Mouse (Mus musculus) liver, embryonic 11.5 days (tissue): ENCODE measurements around the gene BC051019. TPM values are rescaled to one million over a fixed set of nuclear protein-coding genes. Genes with fewer than 3 reads are reported as not detected.

Experiments used
- ATAC-seq: fragments of 200-750 bp; cut with Nextera tagmentation; replicated peaks from 2 replicates; pipeline ENCODE4 v1.8.0; 2017; ENCODE audit warnings: moderate number of reproducible peaks, mild to moderate bottlenecking, moderate TSS enrichment, moderate library complexity; ENCODE audit not compliant: low FRiP score
- DNase-seq: peaks from one replicate; pipeline ENCODE4 v3.0.0-alpha.2; 2017; ENCODE audit warnings: low spot score
- H3K27ac ChIP-seq: fragments of 300-500 bp; sonication (generic); 2 replicates; pipeline ENCODE4 v1.5.1; 2014; ENCODE audit warnings: mild to moderate bottlenecking, low read depth, low read length, control low read depth
- H3K27me3 ChIP-seq: fragments of 300-500 bp; sonication (generic); replicated peaks from 2 replicates; pipeline ENCODE4 v1.6.1; 2014; ENCODE audit warnings: low read length, mixed read lengths; ENCODE audit not compliant: control insufficient read depth, insufficient read depth
- H3K36me3 ChIP-seq: fragments of 300-500 bp; sonication (generic); 2 replicates; pipeline ENCODE4 v1.6.1; 2014; ENCODE audit warnings: mild to moderate bottlenecking, low read length, moderate library complexity, mixed read lengths; ENCODE audit not compliant: control insufficient read depth, insufficient read depth
- H3K4me1 ChIP-seq: fragments of 300-500 bp; sonication (generic); replicated peaks from 2 replicates; pipeline ENCODE4 v1.6.1; 2014; ENCODE audit warnings: low read length, mixed read lengths; ENCODE audit not compliant: control insufficient read depth, insufficient read depth
- H3K4me2 ChIP-seq: fragments of 300-500 bp; sonication (generic); 2 replicates; pipeline ENCODE4 v1.6.1; 2014; ENCODE audit warnings: mild to moderate bottlenecking, control low read depth, moderate library complexity
- H3K4me3 ChIP-seq: fragments of 300-500 bp; sonication (generic); 2 replicates; pipeline ENCODE4 v1.5.1; 2014; ENCODE audit warnings: low read depth, low read length, control low read depth
- H3K9ac ChIP-seq: fragments of 300-500 bp; sonication (generic); 2 replicates; pipeline ENCODE4 v1.6.1; 2014; ENCODE audit warnings: low read depth, low read length, control low read depth
- H3K9me3 ChIP-seq: fragments of 300-500 bp; sonication (generic); 2 replicates; pipeline ENCODE4 v1.6.1; 2016; ENCODE audit warnings: low read length, inconsistent platforms, mixed read lengths; ENCODE audit not compliant: control insufficient read depth
- WGBS: fragments of 180-500 bp; shearing (Covaris S2); extraction: QIAGEN DNeasy Blood & Tissue Kit; methylation state at CpG from one replicate; pipeline ENCODE4 v1.1.7; 2014; 5-methylcytosine and 5-hydroxymethylcytosine counted together
- polyA plus RNA-seq: library from polyadenylated mRNA; unstranded; fragments of >200 nt; fragmentation: Nextera tagmentation; extraction: Ambion mirVana; gene quantifications from 2 replicates; pipeline ENCODE4 v1.2.1, GENCODE M21; 2014

Gene BC051019
- polyA plus RNA-seq, 1 experiment from 2014 or later, result 0.47 TPM

- DNase-seq (no peak), ATAC-seq (peak; percentile 22)
- Histone ChIP-seq H3K9me3 (no peaks in the 10 kb centered on the region), H3K9ac (peak overlapping the region; percentile 87), H3K4me2 (peak overlapping the region; percentile 92), H3K4me3 (peak overlapping the region; percentile 76), H3K27me3 (no peaks in the 10 kb centered on the region), H3K27ac (peak overlapping the region; percentile 67), H3K36me3 (no peaks in the 10 kb centered on the region), H3K4me1 (peaks cover 7% of the 10 kb centered on the region; the same call in 1 of the 2 replicates)
- WGBS, result 3% methylated on average over 13 of the region's 13 CpGs
Observed at GRCm38 (mm10) chr7:109751427-109752007, 27.9 kb upstream of the BC051019 start.

DNA sequence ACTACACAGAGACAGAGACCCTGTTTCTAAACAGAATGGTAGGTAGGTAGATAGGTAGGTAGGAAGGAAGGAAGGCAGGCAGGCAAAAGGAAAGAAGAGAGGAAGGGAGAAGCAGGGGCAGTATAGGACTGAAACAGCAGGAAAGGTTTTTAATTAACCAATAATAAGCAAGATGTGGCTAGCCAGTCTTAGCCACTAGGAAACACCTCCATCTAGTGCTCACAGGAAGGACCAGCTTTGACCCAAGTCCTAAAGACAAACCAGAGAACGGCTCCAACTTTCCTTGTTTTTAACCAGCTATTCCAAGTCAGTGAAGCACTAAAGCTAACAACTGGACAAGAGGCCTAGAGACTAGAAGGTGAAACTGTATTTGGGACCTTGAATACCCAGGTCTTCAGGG, 24.1 kb upstream of the BC051019 start:
- Histone ChIP-seq H3K9ac (no peak overlapping the region), H3K4me1 (peaks cover 4% of the 10 kb centered on the region; the same call in 1 of the 2 replicates), H3K4me2 (no peak overlapping the region), H3K36me3 (peaks cover 4% of the 10 kb centered on the region; the same call in 1 of the 2 replicates), H3K9me3 (no peaks in the 10 kb centered on the region), H3K27ac (no peak overlapping the region), H3K27me3 (no peaks in the 10 kb centered on the region), H3K4me3 (no peak overlapping the region)
- WGBS, result 68% methylated on average over 1 of the region's 1 CpGs
- ATAC-seq (no peak), DNase-seq (no peak)

DNA sequence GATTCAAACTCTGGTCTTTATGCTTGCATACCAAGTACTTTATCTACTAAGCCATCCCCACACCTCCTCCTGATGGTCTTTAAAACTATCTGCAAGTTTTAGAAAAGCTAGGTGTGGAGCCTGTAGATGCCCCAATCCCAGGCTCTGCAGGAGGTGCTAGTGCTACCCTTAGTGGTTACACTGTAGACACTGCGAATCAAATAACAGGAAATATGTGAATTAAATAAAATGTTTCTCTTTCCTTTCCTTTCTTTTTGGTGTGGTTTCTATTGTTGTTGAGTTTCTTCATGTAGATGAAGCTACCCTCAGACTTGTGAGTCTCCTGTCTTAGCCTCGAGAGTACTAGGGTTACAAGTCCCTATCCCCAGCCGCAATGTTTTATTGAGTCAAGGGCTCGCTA, 18.1 kb upstream of the BC051019 start:
- no peak for ATAC-seq
- Histone ChIP-seq H3K4me1 (no peaks in the 10 kb centered on the region), H3K4me2 (no peak overlapping the region), H3K9me3 (no peaks in the 10 kb centered on the region), H3K4me3 (no peak overlapping the region), H3K27ac (no peak overlapping the region), H3K36me3 (peaks cover 4% of the 10 kb centered on the region; the same call in 1 of the 2 replicates), H3K9ac (no peak overlapping the region), H3K27me3 (no peaks in the 10 kb centered on the region)
- DNase-seq, result no peak
- WGBS, result 84% methylated on average over 4 of the region's 4 CpGs

DNA sequence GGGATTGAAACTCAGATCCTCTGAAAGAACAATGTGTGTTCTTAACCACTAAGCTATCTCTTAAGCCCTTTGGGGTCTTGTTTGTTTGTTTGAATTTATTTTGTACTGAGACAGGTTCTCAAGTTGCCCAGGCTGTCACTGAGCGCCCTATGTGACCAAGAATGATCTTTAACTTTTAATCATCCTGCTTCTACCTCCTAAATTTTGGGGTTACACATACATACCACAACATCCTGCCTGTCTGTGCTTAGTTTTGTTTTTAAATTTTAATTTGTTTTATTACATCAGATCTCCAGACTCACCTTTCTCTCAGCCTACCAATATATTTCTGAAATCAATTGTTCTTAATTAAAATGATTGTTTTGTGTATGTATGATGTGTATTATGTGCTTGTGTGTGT, 17.4 kb upstream of the BC051019 start:
- DNase-seq (no peak), ATAC-seq (no peak)
- H3K9me3 ChIP-seq, result no peaks in the 10 kb centered on the region
- no peaks in the 10 kb centered on the region for H3K27me3 ChIP-seq
- H3K9ac ChIP-seq, result no peak overlapping the region
- H3K4me1 ChIP-seq, result no peaks in the 10 kb centered on the region
- no peak overlapping the region for H3K4me3 ChIP-seq
- no peak overlapping the region for H3K27ac ChIP-seq
- no peak overlapping the region for H3K4me2 ChIP-seq
- H3K36me3 ChIP-seq, result peaks cover 5% of the 10 kb centered on the region
- 84% methylated on average over 1 of the region's 1 CpGs for WGBS

DNA sequence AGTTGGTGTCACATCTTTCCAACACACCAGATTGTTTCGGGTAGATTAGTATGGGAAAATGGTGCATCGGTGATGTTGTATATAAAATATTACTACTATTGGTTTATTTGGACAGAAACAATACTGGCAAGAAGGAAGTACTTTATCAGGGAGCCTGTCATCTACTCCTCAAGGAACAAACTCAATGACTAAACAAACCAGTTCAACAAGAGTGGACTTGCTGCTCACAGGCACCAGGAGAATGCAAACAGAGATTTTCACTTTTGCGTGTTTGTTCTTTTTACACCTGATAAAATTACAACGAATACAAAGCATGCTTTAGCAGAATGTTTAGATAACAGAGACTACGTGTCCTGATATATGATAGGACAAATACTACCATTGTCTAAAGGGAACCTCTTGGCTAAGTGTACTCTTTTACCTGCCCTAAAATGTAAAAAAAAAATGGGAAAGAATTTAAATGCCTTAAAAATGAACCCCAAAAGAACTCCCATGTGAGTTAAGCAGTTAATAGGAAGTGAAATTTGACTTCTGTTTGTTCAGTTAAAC, 16.2 kb upstream of the BC051019 start:
- ATAC-seq (no peak), DNase-seq (no peak)
- H3K4me2 ChIP-seq, result no peak overlapping the region
- no peak overlapping the region for H3K27ac ChIP-seq
- H3K4me1 ChIP-seq, result no peaks in the 10 kb centered on the region
- no peak overlapping the region for H3K9ac ChIP-seq
- no peaks in the 10 kb centered on the region for H3K9me3 ChIP-seq
- WGBS, result 79% methylated on average over 5 of the region's 5 CpGs
- peaks cover 4% of the 10 kb centered on the region for H3K36me3 ChIP-seq
- H3K27me3 ChIP-seq, result no peaks in the 10 kb centered on the region
- no peak overlapping the region for H3K4me3 ChIP-seq

DNA sequence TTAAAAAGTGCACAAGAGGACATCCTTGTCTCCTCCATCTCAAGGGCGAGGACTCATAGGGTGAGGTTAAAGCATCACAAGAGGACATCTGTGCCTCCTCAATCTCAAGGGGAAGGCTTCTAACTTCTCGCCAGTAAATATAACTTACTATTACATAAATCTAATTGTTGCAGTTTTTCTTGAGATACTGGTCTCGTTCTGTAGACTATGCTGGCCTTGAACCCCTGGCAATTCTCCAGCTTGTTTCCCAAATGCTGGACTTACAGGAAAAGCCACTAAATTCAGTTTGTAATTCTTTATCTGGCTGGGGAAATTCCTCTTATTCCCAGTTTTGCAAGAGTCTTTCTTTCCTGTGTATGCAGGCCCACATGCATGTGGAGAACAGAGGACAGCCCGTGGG, 11.2 kb upstream of the BC051019 start:
- no peak overlapping the region for H3K27ac ChIP-seq
- H3K9ac ChIP-seq, result no peak overlapping the region
- H3K4me3 ChIP-seq, result no peak overlapping the region
- no peak overlapping the region for H3K4me2 ChIP-seq
- H3K4me1 ChIP-seq, result no peaks in the 10 kb centered on the region
- no peaks in the 10 kb centered on the region for H3K9me3 ChIP-seq
- no peaks in the 10 kb centered on the region for H3K27me3 ChIP-seq
- DNase-seq (no peak), ATAC-seq (no peak)
- H3K36me3 ChIP-seq, result peaks cover 2% of the 10 kb centered on the region; the same call in 1 of the 2 replicates
- WGBS, result 84% methylated on average over 4 of the region's 4 CpGs

DNA sequence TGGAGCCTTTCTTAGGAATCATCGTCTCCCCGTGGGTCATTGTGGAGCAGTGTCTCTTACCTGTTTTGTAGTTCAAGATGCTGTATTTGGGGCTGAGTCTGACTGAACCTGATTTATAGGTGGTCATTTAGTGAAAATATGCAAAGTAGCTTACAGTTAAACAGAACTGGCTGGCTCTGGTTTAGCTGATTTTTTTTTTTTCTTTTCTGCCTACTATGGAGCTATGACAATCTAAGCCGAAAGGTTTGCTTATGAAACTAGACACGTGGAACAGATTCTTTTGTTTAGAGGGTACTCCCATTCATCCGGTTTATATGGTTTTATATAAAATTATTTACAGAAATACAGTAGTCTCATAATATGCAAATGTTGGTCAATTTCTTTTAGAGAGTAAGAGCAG, 8.0 kb upstream of the BC051019 start, which contains the start of gene Ascl3:
Ascl3 (minus strand) TSS at position 101 of the 400 bp plus-strand sequence.
- Histone ChIP-seq H3K36me3 (peaks cover 2% of the 10 kb centered on the region; the same call in 1 of the 2 replicates), H3K4me1 (no peaks in the 10 kb centered on the region; the same call in 1 of the 2 replicates), H3K9ac (no peak within 1 kb of the TSS; the same call in 1 of the 2 replicates), H3K4me2 (no peak within 1 kb of the TSS), H3K27ac (no peak within 1 kb of the TSS), H3K4me3 (no peak within 1 kb of the TSS), H3K9me3 (no peaks in the 10 kb centered on the region), H3K27me3 (no peaks in the 10 kb centered on the region)
- DNase-seq, result no peak
- WGBS, result 87% methylated on average over 5 of the region's 5 CpGs
- no peak for ATAC-seq

GRCm38 (mm10) chr7:109723114-109723513, 536 bp downstream of the BC051019 start:
- no peak for ATAC-seq
- no peak for DNase-seq
- H3K27me3 ChIP-seq, result no peaks in the 10 kb centered on the region
- WGBS, result 91% methylated on average over 8 of the region's 8 CpGs
- H3K4me3 ChIP-seq, result no peak overlapping the region
- no peaks in the 10 kb centered on the region for H3K36me3 ChIP-seq
- H3K4me2 ChIP-seq, result no peak overlapping the region
- H3K4me1 ChIP-seq, result peaks cover 2% of the 10 kb centered on the region; the same call in 1 of the 2 replicates
- H3K9me3 ChIP-seq, result 0 out of 2 replicates have a peak, but pooled peaks cover 3% of the 10 kb centered on the region
- H3K9ac ChIP-seq, result no peak overlapping the region
- no peak overlapping the region for H3K27ac ChIP-seq

GRCm38 (mm10) chr7:109722618-109723017, 1.0 kb downstream of the BC051019 start:
- ATAC-seq, result no peak
- H3K9me3 ChIP-seq, result 0 out of 2 replicates have a peak, but pooled peaks cover 3% of the 10 kb centered on the region
- no peak for DNase-seq
- no peak overlapping the region for H3K4me2 ChIP-seq
- H3K27ac ChIP-seq, result no peak overlapping the region
- no peak overlapping the region for H3K4me3 ChIP-seq
- H3K9ac ChIP-seq, result no peak overlapping the region
- H3K4me1 ChIP-seq, result peaks cover 2% of the 10 kb centered on the region; the same call in 1 of the 2 replicates
- 90% methylated on average over 2 of the region's 2 CpGs for WGBS
- H3K36me3 ChIP-seq, result no peaks in the 10 kb centered on the region
- no peaks in the 10 kb centered on the region for H3K27me3 ChIP-seq
